Comparison of ENCODE assay signal across 11 mouse cellular contexts in genomic region chr17:85455063-85455462, GRCm38 (mm10).
DNase-seq lines count a peak whose midpoint lies in the region; ATAC-seq and TF ChIP-seq lines count a peak whose summit lies in the region.
"Had no signal": no experiment of that assay in that cellular context is flagged by ENCODE, and none has a peak within 500 bp of the region (broad histone marks: within the 10 kb centered on the region; RNA-seq: fewer than 3 reads in every experiment).

No protein-coding gene starts in this region.

- 4% methylated on average over 16 of the region's 16 CpGs for WGBS in kidney, adult 2 months
- WGBS in embryonic facial prominence, embryonic 15.5 days = 2% methylated on average over 16 of the region's 16 CpGs
- 5% methylated on average over 16 of the region's 16 CpGs for WGBS in hindbrain, embryonic 12.5 days
- WGBS in midbrain, embryonic 12.5 days = under 1% methylated on average over 16 of the region's 16 CpGs

- no peak for ATAC-seq in embryonic facial prominence, embryonic 15.5 days (ENCODE audit: insufficient number of reproducible peaks, low FRiP score, low TSS enrichment, low read depth)
- no peak for ATAC-seq in hindbrain, embryonic 12.5 days (ENCODE audit: low FRiP score)
- ATAC-seq in midbrain, embryonic 12.5 days (ENCODE audit: low FRiP score, low read depth) = 0 out of 2 replicates have a peak, but pooled peaks have one; percentile 9
- ATAC-seq in inflammation-experienced regulatory T-cells, adult 6 months = no peak

- TF ChIP-seq POLR2A in kidney, adult 2 months (IDR thresholded peaks at IDR 0.05; ENCODE audit: low read depth, low read length) = no peak

- H3K27me3 ChIP-seq in kidney, adult 2 months (replicated peaks; ENCODE audit: control insufficient read depth, insufficient read depth, low read length) = peaks cover 5% of the 10 kb centered on the region
- H3K27me3 ChIP-seq in embryonic facial prominence, embryonic 15.5 days = peaks cover 68% of the 10 kb centered on the region
- H3K27me3 ChIP-seq in hindbrain, embryonic 12.5 days = peaks cover 88% of the 10 kb centered on the region
- H3K27me3 ChIP-seq in midbrain, embryonic 12.5 days = peaks cover 92% of the 10 kb centered on the region

- H3K9ac ChIP-seq in embryonic facial prominence, embryonic 15.5 days = no peak overlapping the region
- no peak overlapping the region for H3K9ac ChIP-seq in hindbrain, embryonic 12.5 days
- no peak overlapping the region for H3K9ac ChIP-seq in midbrain, embryonic 12.5 days (replicated peaks)
- H3K9ac ChIP-seq: neural tube, embryonic 13.5 days; stomach, embryonic 15.5 days had no signal

- H3K27ac ChIP-seq in kidney, adult 2 months (ENCODE audit: insufficient read depth, low read depth, low read length) = no peak overlapping the region
- H3K27ac ChIP-seq in embryonic facial prominence, embryonic 15.5 days (replicated peaks) = no peak overlapping the region
- H3K27ac ChIP-seq in hindbrain, embryonic 12.5 days = no peak overlapping the region
- peak overlapping the region; percentile 49 for H3K27ac ChIP-seq in midbrain, embryonic 12.5 days (replicated peaks)
- H3K27ac ChIP-seq: neural tube, embryonic 13.5 days; stomach, embryonic 15.5 days had no signal

- no peaks in the 10 kb centered on the region for H3K9me3 ChIP-seq in embryonic facial prominence, embryonic 15.5 days (replicated peaks)
- H3K9me3 ChIP-seq in hindbrain, embryonic 12.5 days (replicated peaks) = no peaks in the 10 kb centered on the region
- H3K9me3 ChIP-seq in midbrain, embryonic 12.5 days = no peaks in the 10 kb centered on the region
- H3K9me3 ChIP-seq: neural tube, embryonic 13.5 days; stomach, embryonic 15.5 days had no signal

- 0 out of 2 replicates have a peak, but pooled peaks cover 3% of the 10 kb centered on the region for H3K4me1 ChIP-seq in kidney, adult 2 months (ENCODE audit: control insufficient read depth, insufficient read depth, low read length)
- peaks cover 8% of the 10 kb centered on the region; the same call in 1 of the 2 replicates for H3K4me1 ChIP-seq in embryonic facial prominence, embryonic 15.5 days
- H3K4me1 ChIP-seq in hindbrain, embryonic 12.5 days = peaks cover 7% of the 10 kb centered on the region
- peaks cover 25% of the 10 kb centered on the region for H3K4me1 ChIP-seq in midbrain, embryonic 12.5 days

- H3K36me3 ChIP-seq in kidney, adult 2 months (ENCODE audit: control insufficient read depth, insufficient read depth, low read length) = no peaks in the 10 kb centered on the region
- H3K36me3 ChIP-seq in embryonic facial prominence, embryonic 15.5 days = no peaks in the 10 kb centered on the region
- no peaks in the 10 kb centered on the region for H3K36me3 ChIP-seq in hindbrain, embryonic 12.5 days
- no peaks in the 10 kb centered on the region for H3K36me3 ChIP-seq in midbrain, embryonic 12.5 days
- H3K36me3 ChIP-seq: neural tube, embryonic 13.5 days; stomach, embryonic 15.5 days had no signal

- TF ChIP-seq CTCF in kidney, adult 2 months (conservative IDR thresholded peaks at IDR 0.05; ENCODE audit: insufficient read depth, insufficient read length, low read depth, low read length) = no peak

- peak; percentile 17 for DNase-seq in kidney, adult 2 months
- no peak for DNase-seq in kidney, adult 8-10 months
- DNase-seq in adrenal gland, postnatal 14 days = no peak
- DNase-seq in cerebellum, adult 11-12 months = no peak
- DNase-seq: cerebellum, postnatal 14 days had no signal

- peak overlapping the region; percentile 30 for H3K4me2 ChIP-seq in embryonic facial prominence, embryonic 15.5 days (replicated peaks)
- peak overlapping the region; percentile 33 for H3K4me2 ChIP-seq in hindbrain, embryonic 12.5 days (replicated peaks)
- H3K4me2 ChIP-seq in midbrain, embryonic 12.5 days (replicated peaks) = peak overlapping the region; percentile 42
- H3K4me2 ChIP-seq: neural tube, embryonic 13.5 days; stomach, embryonic 15.5 days had no signal

- 0 out of 2 replicates have a peak overlapping the region, but pooled peaks have one; percentile 24 for H3K4me3 ChIP-seq in kidney, adult 2 months (ENCODE audit: insufficient read depth, low read depth, low read length)
- 0 out of 2 replicates have a peak overlapping the region, but pooled peaks have one; percentile 18 for H3K4me3 ChIP-seq in embryonic facial prominence, embryonic 15.5 days (replicated peaks)
- H3K4me3 ChIP-seq in hindbrain, embryonic 12.5 days = no peak overlapping the region
- H3K4me3 ChIP-seq in midbrain, embryonic 12.5 days = no peak overlapping the region
- H3K4me3 ChIP-seq: neural tube, embryonic 13.5 days; stomach, embryonic 15.5 days had no signal

Comparison
In these comparisons a context has a peak if more than half of its experiments do, and no peak if none do; other contexts are left out.
1. H3K4me3 ChIP-seq: peak in kidney, adult 2 months (single experiment) and embryonic facial prominence, embryonic 15.5 days (single experiment); none in hindbrain, embryonic 12.5 days (single experiment) and midbrain, embryonic 12.5 days (single experiment).
2. Peak in every context shown above with its lines, with median percentiles within 50 percentile points of each other: H3K4me2 ChIP-seq.